Mouse (Mus musculus): Measurements from ENCODE around the gene Gm13276.
"Not testable (repeated sequence)": the region's sequence is repeated elsewhere in the genome, so short reads cannot be mapped to it uniquely, and the experiment has no call there.

DNA sequence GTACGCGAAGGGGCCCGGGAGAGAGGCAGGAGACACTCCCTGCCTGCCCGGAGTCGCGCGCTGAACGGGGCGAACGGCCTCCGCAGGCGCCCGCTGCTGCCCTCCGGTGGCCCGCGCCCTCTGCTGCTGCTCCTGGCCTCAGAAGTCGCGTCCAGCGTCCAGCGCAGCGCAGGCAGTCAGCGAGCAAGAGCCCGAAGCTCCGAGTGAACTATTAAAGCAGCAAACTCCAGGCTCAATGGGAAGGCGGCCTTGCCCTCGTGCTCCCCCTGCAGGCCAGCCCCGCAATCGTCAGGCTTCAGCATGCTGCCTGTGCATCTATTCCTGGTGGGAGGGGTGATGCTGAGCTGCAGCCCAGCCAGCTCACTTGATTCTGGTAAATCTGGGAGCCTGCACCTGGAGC lies 11.6 kb downstream of the Gm13276 start, which contains the start of gene Gm13279:
- not testable (repeated sequence) for TF ChIP-seq POLR2A (IDR thresholded peaks at IDR 0.05; ENCODE audit: control insufficient read depth, low read depth, low read length); CTCF (IDR thresholded peaks at IDR 0.05; ENCODE audit: control insufficient read depth, insufficient read depth, insufficient replicate concordance, low read depth, low read length)
